Mouse (Mus musculus) limb, embryonic 14.5 days (tissue): ENCODE measurements around the gene Pank4. TPM values are rescaled to one million over a fixed set of nuclear protein-coding genes. Genes with fewer than 3 reads are reported as not detected.

Experiments
- ATAC-seq: fragments of 200-750 bp; cut with Nextera tagmentation; 2 replicates; pipeline ENCODE4 v1.8.0; 2017; ENCODE audit warnings: low read depth, moderate number of reproducible peaks, moderate TSS enrichment; ENCODE audit not compliant: low FRiP score
- DNase-seq: peaks from one replicate; pipeline ENCODE4 v3.0.0-alpha.2; 2015; ENCODE audit warnings: low spot score
- H3K27ac ChIP-seq: fragments of 300-500 bp; sonication (generic); replicated peaks from 2 replicates; pipeline ENCODE4 v1.5.1; 2014; ENCODE audit warnings: low read depth, mild to moderate bottlenecking, low read length, moderate library complexity, mixed read lengths
- H3K27me3 ChIP-seq: fragments of 300-500 bp; sonication (generic); 2 replicates; pipeline ENCODE4 v1.6.1; 2014; ENCODE audit warnings: low read length, mixed read lengths; ENCODE audit not compliant: control insufficient read depth, insufficient read depth
- H3K36me3 ChIP-seq: fragments of 300-500 bp; sonication (generic); 2 replicates; pipeline ENCODE4 v1.6.1; 2014; ENCODE audit warnings: mild to moderate bottlenecking, low read length, moderate library complexity, mixed read lengths; ENCODE audit not compliant: control insufficient read depth, insufficient read depth
- H3K4me1 ChIP-seq: fragments of 300-500 bp; sonication (generic); 2 replicates; pipeline ENCODE4 v1.6.1; 2014; ENCODE audit warnings: antibody characterized with exemption, low read length, mixed read lengths; ENCODE audit not compliant: control insufficient read depth, insufficient read depth
- H3K4me2 ChIP-seq: fragments of 300-500 bp; sonication (generic); replicated peaks from 2 replicates; pipeline ENCODE4 v1.6.1; 2014; ENCODE audit warnings: low read depth, mild to moderate bottlenecking, low read length, moderate library complexity; ENCODE audit not compliant: severe bottlenecking
- H3K4me3 ChIP-seq: fragments of 300-500 bp; sonication (generic); replicated peaks from 2 replicates; pipeline ENCODE4 v1.5.1; 2014; ENCODE audit warnings: low read length
- H3K9ac ChIP-seq: fragments of 300-500 bp; sonication (generic); 2 replicates; pipeline ENCODE4 v1.6.1; 2014; ENCODE audit warnings: mild to moderate bottlenecking, low read depth, low read length, moderate library complexity; ENCODE audit not compliant: severe bottlenecking
- H3K9me3 ChIP-seq: fragments of 300-500 bp; sonication (generic); 2 replicates; pipeline ENCODE4 v1.6.1; 2016; ENCODE audit warnings: low read length; ENCODE audit not compliant: control insufficient read depth
- POLR2A ChIP-seq: fragments of 200-500 bp; IDR thresholded peaks from 2 replicates; pipeline ENCODE4 v1.8.0; 2012; ENCODE audit warnings: inconsistent platforms, mild to moderate bottlenecking, moderate library complexity, borderline replicate concordance; ENCODE audit not compliant: insufficient read depth, insufficient read length; ENCODE audit errors: extremely low read depth
- WGBS: fragments of 180-500 bp; shearing (Covaris S2); extraction: QIAGEN DNeasy Blood & Tissue Kit; methylation state at CpG from one replicate; pipeline ENCODE4 v1.1.7; 2014; 5-methylcytosine and 5-hydroxymethylcytosine counted together
- polyA plus RNA-seq, 2 experiments: library from polyadenylated mRNA; depleted of rRNA in 1 of 2; stranded (reverse) in 1 of 2; unstranded in 1 of 2; fragments of >200 nt; fragmentation: Nextera tagmentation in 1 of 2; extraction: Ambion mirVana in 1 of 2; gene quantifications; 2 replicates each; pipeline versions ENCODE4 v1.2.1 to v1.2.3; 2012 to 2014

Gene Pank4
- polyA plus RNA-seq, 2 experiments: 36.9 to 76.3 TPM

DNA sequence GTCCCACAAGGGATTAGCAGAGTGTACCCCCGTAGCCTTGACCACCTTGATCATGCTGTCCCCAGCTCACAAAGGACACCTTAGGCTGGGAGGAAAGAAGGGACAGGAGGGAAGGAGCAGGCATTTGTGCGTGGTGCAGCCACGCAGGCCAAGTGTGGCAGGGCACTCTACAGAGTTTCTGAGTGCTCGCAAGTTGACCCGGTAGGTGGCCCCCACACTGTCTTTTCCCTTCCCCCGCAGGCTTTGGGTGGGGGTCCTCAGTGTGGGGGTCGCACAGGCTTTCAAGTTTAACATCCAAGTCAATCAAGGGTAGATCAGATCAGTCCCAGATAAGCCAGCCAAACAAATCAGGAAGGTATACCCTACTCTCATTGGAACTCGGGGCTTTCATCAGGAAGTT lies 54.1 kb downstream of the Pank4 start:
- no peaks in the 10 kb centered on the region for H3K27me3 ChIP-seq
- H3K36me3 ChIP-seq: no peaks in the 10 kb centered on the region
- no peaks in the 10 kb centered on the region for H3K9me3 ChIP-seq
- H3K4me2 ChIP-seq: no peak overlapping the region
- no peak overlapping the region for H3K27ac ChIP-seq
- DNase-seq: no peak
- peaks cover 10% of the 10 kb centered on the region for H3K4me1 ChIP-seq
- no peak overlapping the region for H3K4me3 ChIP-seq
- TF ChIP-seq POLR2A: no peak
- no peak overlapping the region for H3K9ac ChIP-seq
- 62% methylated on average over 8 of the region's 8 CpGs for WGBS
- ATAC-seq: no peak

DNA sequence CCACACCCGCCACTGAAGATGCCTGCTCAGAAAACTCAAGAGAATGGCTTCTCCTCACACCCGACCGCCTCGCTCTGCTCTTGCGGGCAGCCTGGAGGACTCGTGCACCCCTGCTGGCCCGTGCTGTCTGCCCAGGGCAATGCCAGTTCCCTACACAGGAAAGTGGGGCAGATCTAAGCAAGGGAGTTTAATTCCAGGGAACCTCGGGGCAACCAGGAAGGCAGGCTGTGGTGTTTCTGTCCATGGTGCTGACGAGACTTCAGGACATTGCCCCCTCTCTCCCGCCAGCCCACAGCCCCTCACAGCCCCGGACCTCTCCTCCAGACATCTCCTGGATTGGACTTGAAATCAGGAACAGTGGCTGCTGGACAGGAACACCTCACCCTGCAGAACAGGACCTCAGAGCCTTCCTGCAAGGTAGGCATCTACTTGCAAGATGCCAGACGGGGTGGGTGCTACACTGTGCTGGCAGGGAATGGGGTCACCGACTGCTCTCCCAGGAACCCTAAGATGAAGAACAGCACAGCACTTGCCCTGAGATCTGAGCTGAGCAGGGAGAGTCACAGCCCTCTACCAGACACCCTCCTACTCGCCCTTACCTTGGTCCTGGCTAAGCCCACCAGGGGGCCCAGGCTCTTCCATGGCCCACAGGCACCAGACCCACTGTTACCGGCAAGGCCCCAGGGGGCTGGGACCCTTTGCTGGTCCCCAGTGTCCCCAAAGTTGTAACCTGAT lies 54.8 kb downstream of the Pank4 start:
- Histone ChIP-seq H3K27ac (no peak overlapping the region), H3K9ac (no peak overlapping the region), H3K4me2 (no peak overlapping the region), H3K4me3 (no peak overlapping the region), H3K4me1 (peaks cover 10% of the 10 kb centered on the region), H3K9me3 (no peaks in the 10 kb centered on the region), H3K27me3 (no peaks in the 10 kb centered on the region), H3K36me3 (no peaks in the 10 kb centered on the region)
- TF ChIP-seq POLR2A: no peak
- DNase-seq: peak; percentile 76
- WGBS: 3% methylated on average over 15 of the region's 15 CpGs
- no peak for ATAC-seq

DNA sequence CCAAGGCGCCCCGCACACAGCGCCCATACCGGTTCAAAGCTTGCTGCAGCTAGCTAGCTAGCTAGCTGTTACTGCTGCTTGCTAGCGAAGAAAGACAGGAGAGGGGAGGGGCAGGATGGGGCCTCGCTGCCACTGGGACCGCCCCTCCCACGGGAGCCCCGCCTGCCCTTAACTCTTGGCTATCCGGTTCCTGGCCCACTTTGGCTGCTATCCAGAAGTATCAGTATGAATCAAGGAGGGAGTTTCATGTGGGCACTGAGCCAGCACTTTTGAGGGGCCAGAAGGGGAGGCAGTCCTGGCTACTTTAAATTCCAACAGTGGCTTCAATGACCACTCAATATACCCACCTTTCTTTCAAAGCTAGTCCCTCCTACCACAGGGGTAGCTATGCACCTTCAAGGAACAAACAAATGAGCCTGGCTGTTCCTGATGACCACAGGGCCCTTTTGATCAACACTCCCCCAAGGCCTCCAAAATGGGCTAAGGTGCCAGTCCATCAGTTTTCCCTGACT lies 55.5 kb downstream of the Pank4 start:
- under 1% methylated on average over 10 of the region's 10 CpGs for WGBS
- DNase-seq (peak; percentile 61), ATAC-seq (no peak)
- Histone ChIP-seq H3K9ac (no peak overlapping the region), H3K9me3 (no peaks in the 10 kb centered on the region), H3K27ac (no peak overlapping the region), H3K36me3 (no peaks in the 10 kb centered on the region), H3K4me3 (no peak overlapping the region), H3K27me3 (no peaks in the 10 kb centered on the region), H3K4me1 (peaks cover 10% of the 10 kb centered on the region), H3K4me2 (no peak overlapping the region)
- TF ChIP-seq POLR2A: no peak

DNA sequence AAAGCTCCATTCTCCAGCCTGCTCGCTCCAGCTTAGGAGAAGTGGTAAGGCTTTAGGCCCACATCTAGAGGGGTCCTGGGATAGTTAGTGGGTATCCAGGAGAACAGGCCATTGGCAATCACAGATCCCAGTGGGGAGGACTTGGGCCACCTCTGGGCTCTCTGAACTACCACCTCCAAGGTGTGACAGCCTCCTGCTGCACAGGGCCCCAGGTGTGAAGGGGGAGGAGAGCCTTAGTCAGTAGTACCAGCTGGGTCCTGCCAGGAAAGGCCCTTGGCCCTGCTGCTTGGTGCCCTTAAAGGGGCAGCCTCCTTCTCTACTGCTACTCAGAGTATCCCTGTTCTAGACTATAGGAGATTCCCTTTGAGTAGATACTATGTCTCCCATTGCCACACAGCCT lies 56.2 kb downstream of the Pank4 start:
- H3K4me3 ChIP-seq: no peak overlapping the region
- no peak for TF ChIP-seq POLR2A
- H3K27me3 ChIP-seq: no peaks in the 10 kb centered on the region
- H3K4me2 ChIP-seq: no peak overlapping the region
- H3K9me3 ChIP-seq: no peaks in the 10 kb centered on the region
- H3K4me1 ChIP-seq: peaks cover 10% of the 10 kb centered on the region
- no peak overlapping the region for H3K9ac ChIP-seq
- H3K36me3 ChIP-seq: no peaks in the 10 kb centered on the region
- DNase-seq: no peak
- 67% methylated on average over 1 of the region's 1 CpGs for WGBS
- ATAC-seq: no peak
- no peak overlapping the region for H3K27ac ChIP-seq

DNA sequence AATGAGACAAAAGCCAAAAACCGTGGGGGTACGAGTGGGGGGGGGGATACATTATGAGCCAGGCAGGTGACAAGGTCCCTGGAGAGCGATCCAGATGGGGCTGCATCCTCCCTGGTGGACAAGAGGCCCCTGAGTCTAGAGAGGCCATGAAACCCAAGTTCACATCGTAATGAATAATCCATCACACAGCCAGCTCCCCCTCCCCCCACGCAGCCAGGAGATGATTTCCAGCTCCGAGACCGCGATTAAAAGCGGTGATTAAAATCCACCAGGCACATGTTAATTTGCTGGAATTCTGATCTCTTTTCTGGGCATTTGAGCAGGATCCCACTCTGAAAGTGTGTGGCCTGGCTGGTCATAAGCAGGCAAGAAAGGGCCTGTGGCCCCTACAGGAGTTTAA lies 56.9 kb downstream of the Pank4 start:
- Histone ChIP-seq H3K4me3 (no peak overlapping the region), H3K9ac (no peak overlapping the region), H3K27ac (no peak overlapping the region), H3K9me3 (no peaks in the 10 kb centered on the region), H3K4me1 (peaks cover 10% of the 10 kb centered on the region), H3K4me2 (no peak overlapping the region), H3K27me3 (no peaks in the 10 kb centered on the region), H3K36me3 (no peaks in the 10 kb centered on the region)
- WGBS: 42% methylated on average over 9 of the region's 9 CpGs
- TF ChIP-seq POLR2A: no peak
- no peak for ATAC-seq
- DNase-seq: no peak
